Mouse (Mus musculus) MEL (cell line): ENCODE measurements around the gene Dhrs11. TPM values are rescaled to one million over a fixed set of nuclear protein-coding genes. Genes with fewer than 3 reads are reported as not detected.

Experiments
- DNase-seq: peaks from one replicate; pipeline ENCODE4 v3.0.0; 2011; ENCODE audit warnings: low read depth, low spot score
- H3K27ac ChIP-seq: 2 replicates; pipeline ENCODE4 v1.5.1; 2012; ENCODE audit warnings: low read depth, mild to moderate bottlenecking, control low read depth, low read length, moderate library complexity; ENCODE audit not compliant: control insufficient read depth
- H3K27me3 ChIP-seq, 2 experiments: fragments of 150-350 bp in 1 of 2; sonication (generic) in 1 of 2; 2 replicates each; pipeline ENCODE4 v1.6.1; 2012; ENCODE audit warnings: low read length in 2 of 2, mild to moderate bottlenecking in 2 of 2, improper control_type of control experiment in 1 of 2, moderate library complexity in 1 of 2; ENCODE audit not compliant: insufficient read depth in 2 of 2, control insufficient read depth in 1 of 2
- H3K36me3 ChIP-seq, 2 experiments: 2 replicates each; pipeline ENCODE4 v1.6.1; 2012 to 2014; ENCODE audit warnings: low read length in 2 of 2, improper control_type of control experiment in 1 of 2, inconsistent platforms in 1 of 2, mild to moderate bottlenecking in 1 of 2; ENCODE audit not compliant: insufficient read depth in 2 of 2, control insufficient read depth in 1 of 2
- H3K4me1 ChIP-seq, 2 experiments: fragments of 150-350 bp in 1 of 2; sonication (generic) in 1 of 2; 2 replicates each; pipeline ENCODE4 v1.6.1; 2012; ENCODE audit warnings: low read length in 2 of 2, improper control_type of control experiment in 1 of 2, mild to moderate bottlenecking in 1 of 2; ENCODE audit not compliant: insufficient read depth in 2 of 2, control insufficient read depth in 1 of 2
- H3K4me3 ChIP-seq, 2 experiments: fragments of 150-350 bp in 1 of 2; sonication (generic) in 1 of 2; 2 replicates each; pipeline ENCODE4 v1.5.1; 2012; ENCODE audit warnings: low read depth in 2 of 2, low read length in 2 of 2, mild to moderate bottlenecking in 2 of 2, moderate library complexity in 2 of 2, control low read depth in 1 of 2, improper control_type of control experiment in 1 of 2; ENCODE audit not compliant: control insufficient read depth in 1 of 2, insufficient read depth in 1 of 2
- H3K79me2 ChIP-seq: 2 replicates; pipeline ENCODE4 v1.6.1; 2012; ENCODE audit warnings: mild to moderate bottlenecking, low read length, moderate library complexity; ENCODE audit not compliant: control insufficient read depth, poor library complexity, insufficient read depth
- H3K9ac ChIP-seq: 2 replicates; pipeline ENCODE4 v1.6.1; 2012; ENCODE audit warnings: low read depth, mild to moderate bottlenecking, control low read depth, low read length, moderate library complexity; ENCODE audit not compliant: control insufficient read depth, poor library complexity, severe bottlenecking
- H3K9me3 ChIP-seq: fragments of 150-350 bp; sonication (generic); replicated peaks from 2 replicates; pipeline ENCODE4 v1.6.1; 2012; ENCODE audit warnings: mild to moderate bottlenecking, low read length, improper control_type of control experiment, moderate library complexity; ENCODE audit not compliant: insufficient read depth
- BHLHE40 ChIP-seq: IDR thresholded peaks from 2 replicates; pipeline ENCODE4 v1.6.1; 2012; ENCODE audit warnings: low read depth, mild to moderate bottlenecking, inconsistent platforms, low read length, improper control_type of control experiment, borderline replicate concordance
- CHD1 ChIP-seq: IDR thresholded peaks from 2 replicates; pipeline ENCODE4 v1.6.1; 2012; ENCODE audit warnings: low read depth, mild to moderate bottlenecking, inconsistent platforms, low read length, improper control_type of control experiment
- CHD2 ChIP-seq: IDR thresholded peaks from 2 replicates; pipeline ENCODE4 v1.6.1; 2011; ENCODE audit warnings: low read length, improper control_type of control experiment
- E2F4 ChIP-seq: IDR thresholded peaks from 2 replicates; pipeline ENCODE4 v1.6.1; 2011; ENCODE audit warnings: low read depth, low read length, improper control_type of control experiment, borderline replicate concordance
- ETS1 ChIP-seq: IDR thresholded peaks from 2 replicates; pipeline ENCODE4 v1.6.1; 2012; ENCODE audit warnings: low read depth, mild to moderate bottlenecking, inconsistent platforms, low read length, improper control_type of control experiment, moderate library complexity
- GABPA ChIP-seq: IDR thresholded peaks from 2 replicates; pipeline ENCODE4 v1.6.1; 2012; ENCODE audit warnings: low read depth, mild to moderate bottlenecking, inconsistent platforms, low read length, improper control_type of control experiment, moderate library complexity
- GATA1 ChIP-seq: IDR thresholded peaks from 2 replicates; pipeline ENCODE4 v1.6.1; 2011; ENCODE audit warnings: low read depth, low read length, improper control_type of control experiment
- JUND ChIP-seq: IDR thresholded peaks from 2 replicates; pipeline ENCODE4 v1.6.1; 2011; ENCODE audit warnings: low read depth, mild to moderate bottlenecking, improper control_type of control experiment, low read length
- KAT2A ChIP-seq: conservative IDR thresholded peaks from 2 replicates; pipeline ENCODE4 v1.6.1; 2012; ENCODE audit warnings: low read depth, low read length, improper control_type of control experiment, inconsistent platforms
- MAFK ChIP-seq: IDR thresholded peaks from 2 replicates; pipeline ENCODE4 v1.6.1; 2011; ENCODE audit warnings: low read depth, mild to moderate bottlenecking, low read length, improper control_type of control experiment, borderline replicate concordance
- MAX ChIP-seq: IDR thresholded peaks from 2 replicates; pipeline ENCODE4 v1.6.1; 2011; ENCODE audit warnings: low read length, improper control_type of control experiment
- MAZ ChIP-seq: IDR thresholded peaks from 2 replicates; pipeline ENCODE4 v1.6.1; 2012; ENCODE audit warnings: low read depth, mild to moderate bottlenecking, inconsistent platforms, low read length, improper control_type of control experiment
- MEF2A ChIP-seq: IDR thresholded peaks from 2 replicates; pipeline ENCODE4 v1.6.1; 2014; ENCODE audit warnings: low read depth, mild to moderate bottlenecking, inconsistent platforms, low read length, improper control_type of control experiment; ENCODE audit not compliant: poor library complexity, insufficient replicate concordance, severe bottlenecking; ENCODE audit errors: extremely low read depth
- MXI1 ChIP-seq: IDR thresholded peaks from 2 replicates; pipeline ENCODE4 v1.6.1; 2011; ENCODE audit warnings: mild to moderate bottlenecking, low read depth, low read length, improper control_type of control experiment
- MYC ChIP-seq: IDR thresholded peaks from 2 replicates; pipeline ENCODE4 v1.6.1; 2011; ENCODE audit warnings: low read depth, mild to moderate bottlenecking, low read length, improper control_type of control experiment, moderate library complexity
- NRF1 ChIP-seq: IDR thresholded peaks from 2 replicates; pipeline ENCODE4 v1.6.1; 2014; ENCODE audit warnings: low read depth, mild to moderate bottlenecking, inconsistent platforms, low read length, improper control_type of control experiment, moderate library complexity; ENCODE audit not compliant: poor library complexity, insufficient read depth, severe bottlenecking
- POLR2AphosphoS2 ChIP-seq: IDR thresholded peaks from 2 replicates; pipeline ENCODE4 v1.6.1; 2011; ENCODE audit warnings: low read length, improper control_type of control experiment
- POLR2AphosphoS5 ChIP-seq: IDR thresholded peaks from 2 replicates; pipeline ENCODE4 v1.6.1; 2012; ENCODE audit warnings: low read depth, borderline replicate concordance, mild to moderate bottlenecking, inconsistent platforms, low read length, moderate library complexity, mixed read lengths
- RAD21 ChIP-seq: IDR thresholded peaks from 2 replicates; pipeline ENCODE4 v1.6.1; 2011; ENCODE audit warnings: mild to moderate bottlenecking, low read depth, low read length, improper control_type of control experiment
- RCOR1 ChIP-seq: IDR thresholded peaks from 2 replicates; pipeline ENCODE4 v1.6.1; 2012; ENCODE audit warnings: low read depth, mild to moderate bottlenecking, inconsistent platforms, low read length, improper control_type of control experiment
- TAL1 ChIP-seq: IDR thresholded peaks from 2 replicates; pipeline ENCODE4 v1.6.1; 2012; ENCODE audit warnings: mild to moderate bottlenecking, inconsistent platforms, low read length, moderate library complexity, mixed read lengths
- TBP ChIP-seq: IDR thresholded peaks from 2 replicates; pipeline ENCODE4 v1.8.0; 2011; ENCODE audit warnings: low read depth, low read length, improper control_type of control experiment
- TCF12 ChIP-seq: IDR thresholded peaks from 2 replicates; pipeline ENCODE4 v1.6.1; 2014; ENCODE audit warnings: low read depth, mild to moderate bottlenecking, inconsistent platforms, low read length, improper control_type of control experiment, moderate library complexity
- UBTF ChIP-seq: IDR thresholded peaks from 2 replicates; pipeline ENCODE4 v1.6.1; 2012; ENCODE audit warnings: low read depth, mild to moderate bottlenecking, inconsistent platforms, low read length, improper control_type of control experiment, moderate library complexity, borderline replicate concordance; ENCODE audit not compliant: insufficient read depth
- USF1 ChIP-seq: IDR thresholded peaks from 2 replicates; pipeline ENCODE4 v1.6.1; 2014; ENCODE audit warnings: low read depth, mild to moderate bottlenecking, inconsistent platforms, low read length, improper control_type of control experiment, moderate library complexity
- USF2 ChIP-seq, 2 experiments: IDR thresholded peaks; 2 replicates each; pipeline ENCODE4 v1.6.1; 2011 to 2012; ENCODE audit warnings: improper control_type of control experiment in 2 of 2, low read length in 2 of 2, borderline replicate concordance in 1 of 2, inconsistent platforms in 1 of 2, low read depth in 1 of 2, mild to moderate bottlenecking in 1 of 2; ENCODE audit not compliant: insufficient read depth in 1 of 2
- ZKSCAN1 ChIP-seq: IDR thresholded peaks from 2 replicates; pipeline ENCODE4 v1.6.1; 2012; ENCODE audit warnings: low read depth, mild to moderate bottlenecking, inconsistent platforms, low read length, improper control_type of control experiment, moderate library complexity
- ZMIZ1 ChIP-seq: IDR thresholded peaks from 2 replicates; pipeline ENCODE4 v1.6.1; 2012; ENCODE audit warnings: low read depth, mild to moderate bottlenecking, inconsistent platforms, low read length, improper control_type of control experiment, moderate library complexity
- ZNF384 ChIP-seq: IDR thresholded peaks from 2 replicates; pipeline ENCODE4 v1.6.1; 2012; ENCODE audit warnings: low read depth, mild to moderate bottlenecking, inconsistent platforms, low read length, improper control_type of control experiment
- polyA plus RNA-seq, 2 experiments: library from polyadenylated mRNA; stranded (reverse) in 1 of 2; unstranded in 1 of 2; fragments of >175 nt in 1 of 2; fragments of >200 nt in 1 of 2; gene quantifications; 2 replicates each; pipeline versions ENCODE4 v1.2.1 to v1.2.4; 2012; ENCODE audit warnings: low replicate concordance in 2 of 2, low read depth in 1 of 2; ENCODE audit not compliant: insufficient read length in 2 of 2, insufficient read depth in 1 of 2, missing spikeins in 1 of 2
- total RNA-seq: library from RNA; depleted of rRNA; stranded (reverse); fragments of 300-350 nt; gene quantifications from 2 replicates; pipeline ENCODE4 v1.2.3, GENCODE M21; 2012

The Dhrs11 gene
- total and polyA plus RNA-seq, 3 experiments, result 36.6 to 37.7 TPM; not detected in 1

DNA sequence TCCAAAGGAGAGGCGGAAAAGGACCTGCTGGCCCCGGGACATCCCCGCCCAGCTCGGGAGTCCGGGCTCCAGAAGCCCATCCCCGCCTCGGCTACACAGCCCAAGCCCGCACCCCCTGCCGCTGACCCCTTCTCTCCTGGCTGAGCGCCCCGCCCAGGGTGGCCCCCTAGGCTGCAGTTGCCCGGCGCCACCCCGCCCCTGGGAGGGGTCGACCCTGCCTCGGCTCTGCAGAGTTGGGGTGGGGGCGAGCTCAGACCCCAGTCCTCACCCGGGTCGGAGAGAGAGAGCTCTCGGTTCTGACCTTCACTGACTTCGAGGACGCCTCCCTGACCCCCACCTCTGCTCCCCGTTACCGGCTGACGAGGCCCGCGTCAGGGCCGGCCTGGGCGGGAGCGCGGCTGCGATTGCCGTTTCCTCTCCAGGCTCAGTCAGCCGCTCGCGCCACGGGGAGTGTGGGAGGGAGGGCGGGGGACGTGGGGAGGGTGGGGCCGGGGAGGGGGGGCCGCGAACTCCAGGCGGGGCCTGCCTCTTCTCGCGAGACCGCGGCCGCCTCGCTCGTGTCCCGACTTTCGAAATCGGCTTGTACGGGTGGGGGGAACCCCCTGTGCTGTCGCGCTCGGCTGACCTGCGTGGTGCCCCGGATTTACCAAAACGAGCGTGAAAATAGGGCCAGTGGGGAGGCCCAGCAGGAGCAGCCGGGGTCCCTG is 41.7 kb upstream of the Dhrs11 start, which contains the start of gene Ggnbp2 (continued):
- TF ChIP-seq ZKSCAN1 (no peak), GATA1 (no peak), GABPA (no peak), TBP (no peak; the same call in 1 of the 2 replicates), BHLHE40 (no peak), MEF2A (peak; percentile 50; the same call in 1 of the 2 replicates), KAT2A (no peak; the same call in 1 of the 2 replicates), CHD1 (no peak), ZMIZ1 (peak; percentile 95), JUND (no peak), USF2 (IDR thresholded peaks at IDR 0.05; ENCODE audit: borderline replicate concordance in 1 of 2, insufficient read depth in 1 of 2, low read depth in 1 of 2, low read length in 2 of 2) (no peak), RAD21 (no peak)

- peaks cover 18 to 42% of the 10 kb centered on the region in 2 experiments for H3K4me1 ChIP-seq
- peaks cover 24 to 52% of the 10 kb centered on the region in 2 experiments for H3K36me3 ChIP-seq
- H3K9ac ChIP-seq, result peak overlapping the region; percentile 95
- H3K4me3 ChIP-seq, result peak overlapping the region; percentile 97 to 98
- H3K9me3 ChIP-seq, result no peaks in the 10 kb centered on the region
- H3K79me2 ChIP-seq, result peaks cover 52% of the 10 kb centered on the region
- DNase-seq, result peak; percentile 97
- no peaks in the 10 kb centered on the region for H3K27me3 ChIP-seq
- peak overlapping the region; percentile 70 for H3K27ac ChIP-seq
- no peak for TF ChIP-seq GABPA
- no peak for TF ChIP-seq USF1
- TF ChIP-seq E2F4, result no peak; the same call in 1 of the 2 replicates
- TF ChIP-seq ETS1, result peak; percentile 46; the same call in 1 of the 2 replicates
- no peak for TF ChIP-seq MYC
- TF ChIP-seq MAZ, result peak; percentile 99
- no peak for TF ChIP-seq NRF1
- TF ChIP-seq ZMIZ1, result peak; percentile 87
- TF ChIP-seq BHLHE40, result no peak; the same call in 1 of the 2 replicates
- no peak; the same call in 1 of the 2 replicates for TF ChIP-seq KAT2A
- peak; percentile 46; the same call in 1 of the 2 replicates for TF ChIP-seq MAX
- TF ChIP-seq ZNF384, result no peak
- TF ChIP-seq POLR2AphosphoS2, result 0 out of 2 replicates have a peak, but pooled peaks have one; percentile 55
- peak; percentile 81 for TF ChIP-seq CHD2
- no peak for TF ChIP-seq RAD21
- TF ChIP-seq TAL1, result no peak
- TF ChIP-seq UBTF, result 0 out of 2 replicates have a peak, but pooled peaks have one; percentile 9
- no peak for TF ChIP-seq USF2 (IDR thresholded peaks at IDR 0.05; ENCODE audit: borderline replicate concordance in 1 of 2, insufficient read depth in 1 of 2, low read depth in 1 of 2, low read length in 2 of 2)
- TF ChIP-seq MEF2A, result no peak
- no peak for TF ChIP-seq CHD1
- TF ChIP-seq POLR2AphosphoS5, result peak; percentile 79; the same call in 1 of the 2 replicates
- peak; percentile 67 for TF ChIP-seq TCF12
- TF ChIP-seq RCOR1, result peak; percentile 6; the same call in 1 of the 2 replicates
- TF ChIP-seq MAFK, result no peak
- peak; percentile 9 for TF ChIP-seq MXI1
Measured at GRCm38 (mm10) chr11:84869537-84870232, 40.9 kb upstream of the Dhrs11 start.
